Mouse (Mus musculus) megakaryocyte-erythroid progenitor cell, adult 5 weeks (primary cell): ENCODE results near the gene Cyp20a1. TPM values are rescaled to one million over a fixed set of nuclear protein-coding genes. Genes with fewer than 3 reads are reported as not detected.

Experiments
- polyA plus RNA-seq: library from polyadenylated mRNA; stranded (reverse); fragments of >175 nt; gene quantifications from 2 replicates; pipeline ENCODE4 v1.2.3, GENCODE M21; 2012

Gene Cyp20a1
- 5.8 and 9.2 TPM in 2 replicates for polyA plus RNA-seq

DNA sequence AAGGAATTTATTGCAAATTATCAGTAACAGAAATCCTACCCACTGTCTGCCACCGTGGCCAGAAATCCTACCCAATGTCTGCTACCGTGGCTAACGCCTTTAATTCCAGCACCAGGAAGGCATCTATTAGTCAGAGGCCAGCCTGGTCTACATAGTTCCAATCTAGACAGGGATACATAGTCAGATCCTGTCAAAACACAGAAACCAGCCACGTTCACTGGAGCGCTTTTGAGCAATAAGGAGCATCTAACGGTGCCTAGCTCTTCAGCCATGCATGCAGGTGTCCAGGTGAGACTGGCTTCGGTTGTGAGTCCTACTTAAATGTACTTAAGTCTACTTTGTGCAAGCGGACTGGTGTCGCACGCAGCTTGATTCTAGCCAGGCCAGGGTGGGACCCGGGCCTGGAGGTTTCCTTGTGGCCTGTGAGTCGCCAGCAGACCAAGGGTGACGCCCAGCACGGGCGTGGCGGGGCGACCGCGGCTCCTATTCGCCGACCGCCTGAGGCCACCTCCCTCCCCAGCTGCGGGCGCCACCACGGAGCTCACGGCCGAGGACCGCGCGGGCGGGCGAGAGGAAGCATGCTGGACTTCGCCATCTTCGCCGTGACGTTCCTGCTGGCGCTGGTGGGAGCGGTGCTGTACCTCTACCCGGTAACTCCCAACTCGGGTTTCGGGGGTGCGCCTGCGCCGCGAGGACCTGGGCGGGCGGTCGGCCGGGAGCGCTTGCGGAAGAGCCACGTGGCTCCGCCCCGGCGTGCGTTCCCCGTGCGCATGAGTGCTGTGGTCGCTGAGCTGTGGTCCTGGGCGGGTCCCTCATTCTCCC lies at the start of gene Cyp20a1:
Gene Cyp20a1 (plus strand): TSS at position 516 of the 822 bp plus-strand sequence.

DNA sequence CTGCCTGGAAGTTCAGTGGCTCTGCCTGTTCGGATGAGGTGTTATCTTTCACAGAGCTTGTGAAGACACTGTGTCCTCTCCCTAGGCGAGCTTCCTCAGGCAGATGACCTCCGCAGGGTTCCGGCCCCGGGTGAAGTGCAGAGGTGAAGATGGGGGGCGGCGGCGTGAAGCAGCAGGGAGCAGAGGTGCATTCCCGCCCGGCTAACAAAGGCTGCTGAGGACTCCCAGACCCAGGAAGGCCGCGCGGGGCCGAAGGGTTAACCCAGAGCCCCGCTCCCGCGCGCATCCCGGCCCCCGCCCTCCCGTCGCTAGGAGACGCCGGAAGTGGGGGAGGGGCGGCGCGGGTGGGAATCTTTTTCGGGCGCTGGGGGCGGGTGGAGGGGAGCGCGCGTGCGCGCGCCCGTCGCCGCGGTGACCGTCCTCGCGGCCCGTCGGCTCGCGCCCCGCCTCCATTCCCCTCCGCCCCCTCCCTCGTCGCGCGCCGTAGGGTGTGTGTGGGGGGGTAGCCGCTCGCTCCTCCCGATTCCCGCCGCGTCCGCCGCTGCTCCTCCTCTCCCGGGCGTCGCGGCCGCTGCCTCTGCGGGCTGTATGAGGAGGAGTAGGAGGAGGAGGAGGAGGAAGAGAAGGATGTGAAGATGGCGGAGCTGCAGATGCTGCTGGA lies 66.2 kb downstream of the Cyp20a1 start, which contains the start of gene Abi2:
Gene Abi2 (plus strand): TSS at position 452 of the 661 bp plus-strand sequence.

Other genes starting within 250 kb of the Cyp20a1 start
- gene Carf, start 245.1 kb upstream of the Cyp20a1 start, polyA plus RNA-seq, result 0.23 and 0.69 TPM in 2 replicates
- 4.8 and 4.9 TPM in 2 replicates for gene Wdr12, start 244.7 kb upstream of the Cyp20a1 start, polyA plus RNA-seq
- gene Nbeal1, start 162.7 kb upstream of the Cyp20a1 start, polyA plus RNA-seq, result 0.30 and 0.31 TPM in 2 replicates
- 10.8 and 18.8 TPM in 2 replicates for gene Abi2, start 66.3 kb downstream of the Cyp20a1 start, polyA plus RNA-seq
- 0.82 and 1.1 TPM in 2 replicates for gene Raph1, start 223.8 kb downstream of the Cyp20a1 start, polyA plus RNA-seq